Mouse (Mus musculus): ENCODE data around the gene Esyt1. TPM values are rescaled to one million over a fixed set of nuclear protein-coding genes. Genes with fewer than 3 reads are reported as not detected.

Gene Esyt1
- total RNA-seq, 2 experiments from 2014 or later: 8.1 to 9.3 TPM

DNA sequence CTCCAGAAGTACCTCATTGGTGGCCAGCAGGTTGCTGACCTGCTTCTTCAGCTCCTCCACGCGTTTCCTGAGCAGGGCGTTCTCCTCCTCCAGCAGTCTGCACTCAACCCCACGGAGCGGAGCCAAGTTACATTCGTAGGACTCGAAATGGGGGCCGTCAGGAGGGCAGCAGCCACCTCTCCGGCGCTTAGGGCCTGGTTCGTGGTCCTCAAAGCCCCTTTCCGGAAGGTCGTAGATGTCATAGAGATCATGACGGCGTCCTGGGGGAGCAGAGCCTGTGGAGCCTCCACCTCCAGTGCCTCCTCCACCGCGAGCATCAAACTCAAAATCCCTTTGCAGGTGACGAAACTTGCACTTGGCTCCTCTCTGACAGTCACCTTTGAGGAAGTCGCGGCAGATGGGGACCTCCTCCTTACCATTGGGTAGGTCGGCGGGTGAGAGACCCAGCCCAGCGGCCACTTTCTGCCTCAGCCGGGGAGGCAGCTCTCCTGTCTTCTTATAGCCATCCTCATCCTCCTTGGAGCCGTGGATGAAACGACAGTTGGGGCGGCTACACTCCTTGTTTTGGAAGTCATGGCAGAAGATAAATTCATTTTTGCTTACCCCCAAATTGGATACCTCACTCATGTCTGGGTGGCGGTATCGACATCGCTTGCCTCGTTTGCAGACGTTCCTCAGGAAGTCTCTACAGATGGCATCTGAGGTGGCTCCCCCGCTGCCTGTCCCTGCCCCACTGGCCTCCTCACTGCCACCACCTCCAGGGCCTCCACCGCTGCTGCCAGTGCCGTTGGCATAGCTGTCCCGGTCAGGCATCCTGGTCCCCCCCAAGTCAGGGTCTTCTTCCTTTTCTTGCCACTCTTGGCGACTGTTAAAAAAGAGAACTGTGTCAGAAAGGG is 19.3 kb upstream of the Esyt1 start:
- no peak for DNase-seq (ENCODE audit: low spot score in 2 of 2)
- intact Hi-C loops (cut with DNase I): loop anchor here (10.0 kb wide), 1 partner anchor 170 kb away; the partner anchor contains the start of gene Ankrd52

DNA sequence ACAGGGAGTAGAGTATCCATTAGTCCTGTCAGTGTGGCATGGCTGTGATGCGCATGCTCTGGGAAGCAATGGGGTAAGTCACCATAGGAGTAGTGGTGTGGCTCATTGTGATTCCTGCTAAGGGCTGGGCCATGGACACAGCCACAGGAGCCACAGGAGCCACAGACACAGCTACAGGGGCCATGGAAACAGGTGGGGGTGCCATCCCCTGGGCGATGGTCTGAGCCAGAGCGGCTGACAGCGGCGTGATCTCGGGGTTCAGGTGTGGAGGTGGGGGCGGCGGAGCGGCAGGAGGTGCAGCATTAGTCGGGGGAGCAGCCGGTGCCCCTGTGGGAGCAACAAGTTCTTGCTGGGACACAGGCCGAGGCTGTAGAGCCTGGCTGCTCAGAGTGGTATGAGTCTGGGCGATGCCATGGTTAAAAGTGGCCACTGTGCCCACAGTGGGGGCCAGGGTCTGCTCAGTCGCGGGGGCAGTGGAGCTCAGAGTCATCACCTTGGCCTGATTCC is 18.5 kb upstream of the Esyt1 start:
- no peak for DNase-seq (ENCODE audit: low spot score in 2 of 2)
- intact Hi-C loops (cut with DNase I): loop anchor here (10.0 kb wide), 1 partner anchor 169 kb away; the partner anchor contains the start of gene Ankrd52

DNA sequence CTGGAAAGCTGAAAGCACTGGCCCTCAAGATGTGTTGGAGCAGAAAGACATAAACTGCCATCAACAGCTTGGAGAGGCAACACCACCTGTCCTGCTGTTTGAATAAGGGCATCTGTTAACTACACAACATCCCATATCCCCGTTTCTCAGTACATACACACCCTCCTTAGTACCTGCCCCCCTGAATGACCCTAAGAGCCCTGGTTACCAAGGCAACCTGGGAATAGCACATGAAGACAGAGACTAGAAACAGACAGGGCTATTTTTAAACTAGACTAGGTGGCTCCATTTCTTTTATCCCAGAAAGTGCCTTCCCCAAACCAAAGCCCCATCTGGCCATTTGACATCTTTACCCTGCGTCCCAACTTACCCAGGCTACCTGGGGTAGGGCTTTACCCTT is 17.4 kb upstream of the Esyt1 start:
- intact Hi-C loops (cut with DNase I): loop anchor here (10.0 kb wide), 1 partner anchor 168 kb away; the partner anchor contains the start of gene Ankrd52
- peak in 1 of 2 experiments; percentile 60 for DNase-seq (ENCODE audit: low spot score in 2 of 2)

DNA sequence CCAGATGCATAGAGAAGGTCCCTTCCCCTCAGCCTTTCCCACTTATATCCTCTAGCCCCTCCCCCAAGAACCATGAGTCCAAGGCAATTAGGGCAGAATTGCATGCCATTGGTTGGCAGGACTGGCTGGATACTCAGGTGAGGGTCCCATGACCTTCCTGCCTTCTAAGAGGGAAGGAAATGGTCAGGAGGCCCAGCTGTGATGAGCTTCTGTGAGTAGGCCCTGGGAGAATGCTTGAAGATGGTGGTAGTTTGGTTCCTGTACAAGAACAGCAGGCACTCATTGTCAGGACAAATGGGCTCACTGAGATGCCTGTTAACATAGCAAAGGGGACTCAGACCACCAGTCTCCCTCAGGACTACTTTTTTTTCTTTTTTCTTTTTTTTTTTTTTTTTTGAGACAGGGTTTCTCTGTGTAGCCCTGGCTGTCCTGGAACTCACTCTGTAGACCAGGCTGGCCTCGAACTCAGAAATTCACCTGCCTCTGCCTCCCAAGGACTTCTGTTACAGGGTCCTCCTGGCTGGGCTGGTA is 12.7 kb upstream of the Esyt1 start:
- intact Hi-C loops (cut with DNase I): loop anchor here (5.0 kb wide), 1 partner anchor 46 kb away; the partner anchor contains the start of gene Myl6
- no peak for DNase-seq (ENCODE audit: low spot score in 2 of 2)

DNA sequence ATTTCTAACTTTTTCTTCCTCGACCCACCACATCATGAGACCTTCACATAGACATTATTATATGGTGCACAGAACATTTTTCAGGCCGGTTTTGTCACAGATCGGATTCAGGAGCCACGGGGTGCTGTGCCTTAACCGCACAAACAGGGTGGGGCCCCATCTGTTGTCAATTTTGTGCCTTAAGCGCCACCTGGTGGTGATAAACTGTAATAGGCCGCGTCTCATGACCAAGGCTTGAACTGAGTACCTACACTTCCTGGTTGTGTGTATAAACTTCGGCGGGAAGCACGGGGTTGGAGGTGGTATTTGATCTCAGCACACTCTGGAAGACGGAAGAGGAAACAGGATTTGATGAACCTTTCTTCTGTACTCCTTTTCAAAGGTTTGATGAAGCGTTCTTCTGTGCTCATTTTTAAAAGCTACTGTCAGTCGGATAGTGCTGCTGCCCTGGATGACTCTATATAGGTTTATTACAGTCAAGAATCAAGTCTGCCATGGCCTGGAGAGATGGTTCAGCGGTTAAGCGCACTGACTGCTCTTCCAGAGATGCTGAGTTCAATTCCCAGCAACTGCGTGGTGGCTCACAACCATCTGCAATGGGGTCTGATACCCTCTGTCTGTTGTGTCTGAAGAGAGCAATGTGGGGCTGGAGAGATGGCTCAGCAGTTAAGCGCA is 10.7 kb upstream of the Esyt1 start:
- intact Hi-C loops (cut with DNase I): loop anchor here (5.0 kb wide), 1 partner anchor 44 kb away; the partner anchor contains the start of gene Myl6

DNA sequence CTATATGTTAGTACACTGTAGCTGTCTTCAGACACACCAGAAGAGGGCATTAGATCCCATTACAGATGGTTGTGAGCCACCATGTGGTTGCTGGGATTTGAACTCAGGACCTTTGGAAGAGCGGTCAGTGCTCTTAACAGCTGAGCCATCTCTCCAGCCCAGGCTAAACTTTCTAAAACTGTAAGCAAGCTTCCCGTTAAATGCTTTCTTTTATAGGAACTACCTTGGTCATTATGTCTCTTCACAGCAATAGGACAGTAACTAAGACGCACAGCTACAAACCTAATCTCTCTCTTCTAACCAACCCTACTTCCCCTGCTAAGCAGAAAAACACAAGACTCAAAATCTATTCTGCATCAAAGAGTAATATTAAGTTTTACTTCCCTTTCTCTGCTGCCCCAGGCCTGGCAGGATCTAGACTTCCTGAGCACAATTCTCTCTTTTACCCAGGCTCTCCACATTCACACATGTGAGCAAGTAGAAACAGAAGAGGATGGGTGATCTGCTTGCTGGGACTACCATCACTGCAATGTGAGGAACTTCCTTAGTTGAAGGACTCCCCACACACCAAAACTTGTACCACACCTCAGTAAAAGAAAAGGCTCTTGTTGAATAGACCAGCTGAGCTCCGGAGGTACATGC is 10.1 kb upstream of the Esyt1 start:
- DNase-seq (ENCODE audit: low spot score in 2 of 2): no peak
- intact Hi-C loops (cut with DNase I): loop anchor here (5.0 kb wide), 1 partner anchor 43 kb away; the partner anchor contains the start of gene Myl6

More for the DNA sequence above, 10.7 kb upstream of the Esyt1 start:
- peak; percentile 91 for DNase-seq (ENCODE audit: low spot score in 2 of 2)

DNA sequence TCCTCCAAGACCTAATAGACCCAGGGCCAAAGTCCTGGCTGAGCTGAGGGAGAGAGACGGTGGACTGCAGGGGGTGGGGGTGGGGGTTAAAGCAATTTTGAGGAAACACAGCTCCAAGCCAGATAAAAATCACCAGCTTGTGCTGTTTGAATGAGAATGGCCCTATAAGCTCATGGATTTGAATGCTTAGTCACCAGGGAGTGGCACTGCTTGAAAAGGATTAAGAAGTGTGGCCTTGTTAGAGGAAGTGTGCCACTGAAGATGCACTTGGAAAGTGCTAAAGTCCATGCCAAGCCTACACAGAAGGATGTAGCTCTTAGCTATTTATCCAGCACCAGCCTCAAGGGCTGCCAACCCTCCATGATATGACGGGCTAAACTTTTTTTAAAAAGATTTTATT is 9.5 kb upstream of the Esyt1 start:
- no peak for DNase-seq (ENCODE audit: low spot score in 2 of 2)
- intact Hi-C loops (cut with DNase I): loop anchor here (5.0 kb wide), 1 partner anchor 43 kb away; the partner anchor contains the start of gene Myl6

DNA sequence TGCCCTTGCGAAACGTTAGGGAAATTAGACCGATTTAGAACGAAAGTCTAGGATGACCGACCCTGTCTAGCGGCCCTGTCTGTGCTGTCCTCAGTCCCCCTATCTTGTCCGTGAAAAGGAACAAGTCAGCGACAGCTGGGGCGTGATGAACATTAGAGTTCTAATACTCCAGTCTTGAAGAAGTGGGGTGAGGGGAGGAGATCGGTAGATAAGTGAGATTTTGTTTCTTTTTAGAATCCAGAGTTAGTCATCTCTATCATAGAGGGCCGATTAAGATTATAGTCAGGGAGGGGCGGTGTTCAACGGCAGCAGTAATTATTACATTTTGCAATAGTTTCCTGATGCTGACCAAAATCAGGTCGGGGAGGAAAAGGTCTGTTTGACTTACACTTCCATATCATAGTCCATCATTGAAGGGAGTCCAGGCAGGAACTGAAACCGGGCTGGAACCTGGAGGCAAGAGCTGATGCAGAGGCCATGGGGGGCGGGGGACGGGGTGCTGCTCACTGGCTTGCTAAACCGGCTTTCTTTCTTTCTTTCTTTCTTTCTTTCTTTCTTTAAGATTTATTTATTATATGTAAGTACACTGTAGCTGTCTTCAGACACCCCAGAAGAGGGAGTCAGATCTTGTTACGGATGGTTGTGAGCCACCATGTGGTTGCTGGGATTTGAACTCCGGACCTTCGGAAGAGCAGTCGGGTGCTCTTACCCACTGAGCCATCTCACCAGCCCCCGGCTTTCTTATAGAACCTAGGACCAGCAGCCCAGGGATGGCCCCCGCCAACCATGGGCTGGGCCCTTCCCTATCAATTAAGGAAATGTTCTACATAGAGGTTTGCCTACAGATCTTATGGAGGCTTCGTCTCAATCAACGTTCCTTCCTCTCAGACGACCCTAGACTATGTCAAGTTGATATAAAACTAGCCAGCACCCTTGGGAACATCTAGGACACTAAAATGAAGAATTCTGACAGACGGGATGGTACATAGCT is 990 bp upstream of the Esyt1 start:
- intact Hi-C loops (cut with DNase I): no loop called here
- DNase-seq (ENCODE audit: low spot score in 2 of 2): no peak

DNA sequence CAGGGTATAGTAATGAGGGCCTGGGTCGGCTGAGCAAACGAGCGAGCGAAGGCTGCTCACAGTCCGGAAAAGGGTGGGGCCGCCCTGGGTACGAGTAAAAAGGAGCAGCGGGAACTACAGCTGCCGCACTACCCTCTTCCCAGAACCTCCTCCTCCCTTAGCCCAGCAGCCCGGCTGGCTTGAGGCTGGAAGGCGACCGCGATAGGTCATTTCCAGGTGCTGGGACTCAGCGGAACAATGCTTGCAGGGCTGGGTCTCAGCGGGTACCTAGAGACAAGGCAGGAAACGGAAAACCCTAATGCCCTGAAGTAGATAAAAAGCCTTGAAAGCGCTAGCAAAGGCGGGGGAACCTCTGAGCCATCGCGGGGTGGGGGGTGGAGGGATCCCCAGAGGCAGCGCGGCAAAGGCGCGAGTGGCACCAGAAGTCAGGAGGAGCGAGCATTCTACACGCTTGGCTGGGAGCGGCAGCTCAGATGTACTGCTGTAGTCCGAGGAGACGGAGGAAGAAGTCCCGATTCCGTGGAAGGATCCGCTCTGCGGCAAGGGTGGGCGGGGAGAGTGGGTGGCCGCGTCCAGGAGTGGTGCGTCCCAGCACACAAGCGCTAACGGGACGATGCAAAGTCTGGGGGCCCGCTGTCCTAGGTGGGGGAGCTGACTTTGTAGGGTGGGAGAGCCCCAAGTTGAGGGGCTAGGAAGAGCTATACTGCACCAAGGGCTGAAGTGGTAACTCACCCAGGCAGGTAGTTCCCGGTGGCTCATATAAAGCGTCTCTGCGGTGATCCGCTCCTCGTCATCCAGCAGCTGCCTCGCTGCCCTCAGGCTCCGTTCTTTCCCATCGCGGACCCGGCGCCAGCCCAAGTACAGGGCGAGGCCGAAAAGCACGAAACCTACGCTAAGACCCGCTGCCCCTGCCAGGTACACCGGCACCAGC is 674 bp downstream of the Esyt1 start:
- intact Hi-C loops (cut with DNase I): no loop called here
- DNase-seq (ENCODE audit: low spot score in 2 of 2): peak; percentile 49 to 50

DNA sequence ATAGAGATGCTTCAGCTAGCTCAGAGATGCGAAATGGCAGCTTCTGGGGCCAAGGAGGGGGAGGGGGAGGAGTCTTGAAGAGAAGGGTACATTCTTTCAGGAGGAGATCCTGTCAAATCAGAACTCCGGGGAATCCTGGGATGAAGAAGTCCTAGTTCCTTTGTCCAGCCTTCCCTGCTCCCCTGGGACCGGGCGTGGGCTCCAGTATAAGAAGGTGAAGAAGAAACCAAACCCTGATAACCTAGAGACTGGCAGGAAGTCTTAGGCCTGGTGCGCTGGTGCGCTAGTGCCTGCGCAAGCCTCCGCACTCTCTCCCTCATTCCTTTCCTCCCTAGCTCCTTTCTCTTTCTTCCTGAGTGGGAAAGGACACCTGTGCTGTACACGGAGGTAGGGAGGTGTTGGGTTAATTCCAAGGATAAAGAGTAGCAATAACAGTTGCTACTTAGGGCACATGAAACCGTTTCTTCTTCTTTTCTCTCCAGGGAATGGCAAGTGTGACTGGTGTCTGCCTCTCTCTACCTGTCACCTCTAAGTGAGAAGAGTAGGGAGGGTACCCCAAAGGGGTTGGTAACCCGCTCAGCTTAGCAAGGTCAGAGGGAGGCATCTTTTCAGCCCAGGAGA is 1.4 kb downstream of the Esyt1 start:
- intact Hi-C loops (cut with DNase I): no loop called here
- DNase-seq (ENCODE audit: low spot score in 2 of 2): no peak

DNA sequence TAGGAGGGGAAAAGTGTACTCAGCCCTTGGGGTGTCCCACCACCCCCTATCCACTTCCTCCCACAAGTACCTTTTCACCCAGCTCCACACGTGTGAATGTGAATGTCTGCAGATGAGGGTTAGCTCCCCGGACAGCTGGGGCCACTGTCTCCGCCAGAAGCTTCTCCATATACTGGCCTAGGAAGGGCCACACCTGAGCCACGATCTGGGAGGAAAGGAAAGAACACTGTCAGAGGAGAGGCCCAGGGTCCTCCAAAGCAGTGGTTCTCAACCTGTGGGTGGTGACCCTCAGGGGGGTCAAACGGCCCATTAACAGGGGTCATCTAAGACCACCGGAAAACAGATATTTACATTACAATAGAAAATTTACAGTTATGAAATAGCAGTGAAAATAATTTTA is 3.3 kb downstream of the Esyt1 start:
- DNase-seq (ENCODE audit: low spot score in 2 of 2): no peak
- intact Hi-C loops (cut with DNase I): no loop called here

DNA sequence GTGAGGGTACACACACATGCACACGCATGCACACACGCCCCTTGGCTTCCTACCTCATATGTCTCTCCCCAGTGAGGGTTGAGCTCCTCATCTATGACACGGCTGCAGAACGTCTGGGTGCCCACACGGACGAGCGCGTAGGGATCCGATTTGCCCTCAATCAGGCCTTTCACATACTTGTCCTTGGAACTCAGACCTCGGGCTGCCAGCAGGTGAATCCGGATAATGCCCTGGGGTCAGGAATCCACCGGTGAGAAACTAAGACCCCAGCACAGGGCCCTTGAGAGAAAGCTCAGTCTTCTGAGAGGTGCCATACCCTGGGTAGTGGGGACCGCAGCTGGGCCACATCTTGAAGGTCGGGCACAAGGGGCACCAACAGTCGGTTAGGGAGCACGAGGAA is 5.1 kb downstream of the Esyt1 start:
- intact Hi-C loops (cut with DNase I): no loop called here

DNA sequence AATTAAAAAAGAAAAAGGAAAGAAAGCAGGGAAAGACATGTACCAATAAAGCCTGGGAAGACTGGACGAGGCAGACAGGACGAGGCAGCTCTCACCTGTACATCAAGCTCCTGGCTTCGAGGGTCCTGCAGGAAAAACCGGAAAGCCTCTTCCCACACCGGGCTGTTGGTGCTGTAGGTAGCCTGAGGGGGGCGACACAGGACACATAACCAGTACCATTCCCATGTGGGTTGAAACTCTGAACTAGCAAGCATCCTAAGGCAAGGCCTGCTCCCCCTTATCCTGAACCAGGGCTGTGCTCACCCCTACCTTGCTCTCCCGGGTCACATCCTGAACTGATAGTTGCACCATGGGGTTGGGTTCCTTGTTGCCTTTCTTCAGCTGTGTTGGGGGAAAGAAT is 6.8 kb downstream of the Esyt1 start:
- intact Hi-C loops (cut with DNase I): no loop called here
- DNase-seq (ENCODE audit: low spot score in 2 of 2): peak; percentile 33 to 68

More for the DNA sequence above, 5.1 kb downstream of the Esyt1 start:
- DNase-seq (ENCODE audit: low spot score in 2 of 2): no peak

DNA sequence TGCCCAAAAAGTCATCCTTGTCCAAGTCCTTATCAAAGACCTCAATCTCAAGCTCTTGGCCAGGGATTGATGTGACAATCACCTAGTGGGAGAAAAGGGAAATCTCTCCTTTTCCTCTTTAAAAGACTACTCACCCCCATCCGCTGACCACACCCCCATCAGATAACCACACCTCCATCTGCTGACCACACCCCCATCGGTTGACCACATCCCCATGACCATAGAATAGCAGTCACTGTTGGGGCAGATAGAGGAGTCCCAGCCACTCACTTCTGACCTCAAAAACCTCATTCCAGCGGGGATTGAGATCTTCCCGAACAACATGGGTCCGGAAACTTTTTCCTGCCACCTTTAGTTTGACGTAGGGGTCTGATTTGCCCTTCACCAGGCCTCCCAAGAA is 9.0 kb downstream of the Esyt1 start:
- intact Hi-C loops (cut with DNase I): no loop called here
- no peak for DNase-seq (ENCODE audit: low spot score in 2 of 2)

DNA sequence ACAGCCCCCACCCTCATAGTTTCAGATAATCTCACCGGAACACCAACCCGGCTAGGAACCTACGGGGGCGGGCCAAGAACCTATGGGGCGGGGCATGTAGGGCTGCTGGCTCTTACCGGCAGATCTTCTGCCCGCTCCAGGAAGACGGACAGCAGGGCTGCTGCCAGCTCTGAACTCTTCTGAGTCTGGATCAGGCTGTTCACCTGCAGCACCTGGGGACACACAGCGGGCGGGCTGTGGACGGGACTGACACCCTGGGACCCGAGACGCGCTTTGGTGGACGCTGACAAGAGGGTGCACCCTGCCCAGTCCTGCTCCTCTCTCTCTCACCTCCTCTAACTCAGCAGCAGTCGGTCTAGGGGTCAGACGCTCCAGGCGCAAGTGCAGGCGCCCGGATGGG is 9.6 kb downstream of the Esyt1 start:
- no peak for DNase-seq (ENCODE audit: low spot score in 2 of 2)
- intact Hi-C loops (cut with DNase I): no loop called here

DNA sequence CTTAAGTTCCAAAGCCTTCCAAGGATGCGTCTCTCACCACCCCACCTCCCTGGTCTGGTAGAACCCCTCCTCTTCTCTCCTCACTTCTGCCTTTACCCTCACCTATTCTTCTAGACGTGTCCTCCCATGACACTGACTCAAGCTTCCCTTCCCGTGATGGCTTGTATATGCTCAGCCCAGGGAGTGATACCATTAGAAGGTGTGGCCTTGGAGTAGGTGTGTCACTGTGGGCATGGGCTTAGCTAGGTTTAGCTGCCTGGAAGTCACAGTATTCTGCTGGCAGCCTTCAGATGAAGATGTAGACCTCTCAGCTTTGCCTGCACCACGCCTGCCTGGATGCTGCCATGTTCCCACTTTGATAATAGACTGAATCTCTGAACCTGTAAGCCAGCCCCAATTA is 10.6 kb downstream of the Esyt1 start:
- intact Hi-C loops (cut with DNase I): no loop called here
- no peak for DNase-seq (ENCODE audit: low spot score in 2 of 2)

DNA sequence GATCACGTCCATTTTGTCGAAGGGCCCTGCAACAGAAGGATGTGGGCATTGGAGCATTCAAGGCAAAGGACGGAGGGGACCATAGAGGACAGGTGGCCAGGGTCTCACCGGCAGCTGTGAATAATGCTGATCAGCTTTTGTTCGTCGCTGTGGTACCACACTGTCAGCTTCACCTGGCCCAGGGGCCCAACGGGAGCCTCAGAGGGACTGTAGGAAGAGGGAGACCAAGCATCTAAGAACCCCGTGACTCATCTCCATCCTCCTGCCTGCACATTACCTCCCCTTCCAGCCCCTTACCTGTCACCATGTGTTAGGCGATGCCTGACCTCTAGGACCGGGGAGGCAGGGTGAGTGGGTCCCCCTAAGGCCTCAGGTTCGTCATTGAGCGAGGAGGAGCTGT is 13.9 kb downstream of the Esyt1 start:
- intact Hi-C loops (cut with DNase I): no loop called here
- no peak for DNase-seq (ENCODE audit: low spot score in 2 of 2)

Measured in left cerebral cortex, postnatal 14 days (tissue).